Mouse (Mus musculus) lung, embryonic 14.5 days (tissue): Measurements from ENCODE around the gene Casp3. TPM values are rescaled to one million over a fixed set of nuclear protein-coding genes. Genes with fewer than 3 reads are reported as not detected.

Experiments used
- ATAC-seq: fragments of 200-750 bp; cut with Nextera tagmentation; 2 replicates; pipeline ENCODE4 v1.8.0; 2017; ENCODE audit warnings: mild to moderate bottlenecking, moderate TSS enrichment, moderate library complexity; ENCODE audit not compliant: insufficient read depth
- DNase-seq: peaks from one replicate; pipeline ENCODE4 v3.0.0-alpha.2; 2015
- H3K27ac ChIP-seq: fragments of 300-500 bp; sonication (generic); 2 replicates; pipeline ENCODE4 v1.5.1; 2014; ENCODE audit warnings: low read depth, mild to moderate bottlenecking, moderate library complexity
- H3K27me3 ChIP-seq: fragments of 300-500 bp; sonication (generic); 2 replicates; pipeline ENCODE4 v1.6.1; 2014; ENCODE audit warnings: low read length, control low read depth; ENCODE audit not compliant: insufficient read depth
- H3K36me3 ChIP-seq: fragments of 300-500 bp; sonication (generic); 2 replicates; pipeline ENCODE4 v1.6.1; 2014; ENCODE audit warnings: control low read depth; ENCODE audit not compliant: insufficient read depth
- H3K4me1 ChIP-seq: fragments of 300-500 bp; sonication (generic); 2 replicates; pipeline ENCODE4 v1.6.1; 2014; ENCODE audit warnings: antibody characterized with exemption, control low read depth; ENCODE audit not compliant: insufficient read depth
- H3K4me2 ChIP-seq: fragments of 300-500 bp; sonication (generic); 2 replicates; pipeline ENCODE4 v1.6.1; 2014; ENCODE audit warnings: mild to moderate bottlenecking
- H3K4me3 ChIP-seq: fragments of 300-500 bp; sonication (generic); 2 replicates; pipeline ENCODE4 v1.5.1; 2014; ENCODE audit warnings: low read depth, low read length
- H3K9ac ChIP-seq: fragments of 300-500 bp; sonication (generic); 2 replicates; pipeline ENCODE4 v1.6.1; 2014
- H3K9me3 ChIP-seq: fragments of 300-500 bp; sonication (generic); 2 replicates; pipeline ENCODE4 v1.6.1; 2016; ENCODE audit warnings: low read depth, low read length, control low read depth
- CTCF ChIP-seq: IDR thresholded peaks from 2 replicates; pipeline ENCODE4 v1.5.1; 2016; ENCODE audit warnings: antibody characterized with exemption, low read depth
- WGBS: fragments of 180-500 bp; shearing (Covaris S2); extraction: QIAGEN DNeasy Blood & Tissue Kit; methylation state at CpG from one replicate; pipeline ENCODE4 v1.1.7; 2014; 5-methylcytosine and 5-hydroxymethylcytosine counted together
- polyA plus RNA-seq: library from polyadenylated mRNA; unstranded; fragments of >200 nt; fragmentation: Nextera tagmentation; extraction: Ambion mirVana; gene quantifications from 2 replicates; pipeline ENCODE4 v1.2.1, GENCODE M21; 2014

Gene Casp3
- polyA plus RNA-seq = 84.1 and 86.7 TPM in 2 replicates

DNA sequence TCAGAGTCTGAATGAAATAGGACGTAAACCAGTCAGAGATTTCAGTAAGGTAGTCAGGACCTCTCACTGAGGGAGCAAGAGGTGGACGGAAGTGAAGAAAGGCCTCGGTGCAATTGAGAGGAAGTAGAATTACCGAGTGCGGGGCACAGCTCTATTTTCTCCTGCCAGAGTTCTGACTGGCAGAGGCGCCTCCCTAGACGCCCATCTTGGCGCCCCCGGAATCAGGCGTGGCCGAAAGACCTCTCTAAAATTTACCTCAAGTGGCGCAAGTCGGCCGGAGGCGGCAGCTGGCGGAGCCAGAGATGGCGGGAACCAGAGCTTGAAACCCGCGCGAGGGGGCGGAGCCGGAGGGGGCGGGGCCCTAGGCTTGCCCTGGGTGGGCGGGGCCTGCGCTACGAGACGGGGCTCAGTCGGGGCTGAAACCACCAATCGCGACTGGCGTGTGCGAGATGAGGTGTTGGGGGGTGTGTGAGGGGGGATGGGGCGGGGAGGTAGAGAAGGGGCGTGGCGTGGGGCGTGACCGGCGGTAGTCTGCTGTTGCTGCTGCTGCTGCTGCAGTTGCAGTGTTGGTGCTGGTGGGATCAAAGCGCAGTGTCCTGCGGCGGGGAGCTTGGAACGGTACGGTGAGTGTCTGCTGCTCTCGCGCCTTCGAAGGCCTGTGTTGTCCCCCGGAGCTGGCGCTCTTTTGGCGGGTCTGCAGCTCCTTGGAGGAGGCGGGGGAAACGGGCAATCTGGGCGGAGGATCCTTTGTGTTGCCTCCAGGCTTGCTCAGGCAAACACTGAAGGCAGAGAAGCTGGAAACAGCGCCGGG is at the start of gene Casp3, which contains the start of gene Primpol:
Gene Casp3, plus strand, starts transcription at position 413 of the 811 bp plus-strand sequence.
Gene Primpol, minus strand, starts transcription at position 334 of the 811 bp plus-strand sequence.
- no peak; the same call in 1 of the 2 replicates for TF ChIP-seq CTCF

DNA sequence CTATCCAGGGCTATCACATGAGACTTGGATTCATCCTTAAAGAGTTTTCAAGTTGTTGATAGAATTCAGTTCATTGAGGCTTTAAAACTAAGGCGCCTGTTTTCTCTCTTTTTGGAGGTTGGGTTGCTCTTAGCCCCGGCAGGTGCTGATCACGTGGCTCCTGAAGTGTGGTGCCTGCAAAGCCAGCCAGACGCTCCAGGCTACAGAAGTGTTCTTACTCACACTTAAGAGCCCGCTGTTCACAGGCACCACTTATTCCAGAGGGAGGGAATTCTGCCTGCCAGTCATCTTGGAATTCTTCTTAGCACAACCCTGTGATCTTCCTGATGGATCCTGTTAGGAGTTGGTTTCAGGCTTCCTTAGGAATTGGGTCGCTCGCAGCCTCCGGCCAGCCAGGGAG is 49.1 kb upstream of the Casp3 start:
- TF ChIP-seq CTCF = no peak
- Histone ChIP-seq H3K27ac (peak overlapping the region; percentile 58), H3K4me1 (no peaks in the 10 kb centered on the region; the same call in 1 of the 2 replicates), H3K36me3 (peaks cover 24% of the 10 kb centered on the region), H3K9ac (no peak overlapping the region), H3K4me3 (no peak overlapping the region), H3K9me3 (no peaks in the 10 kb centered on the region), H3K4me2 (no peak overlapping the region), H3K27me3 (no peaks in the 10 kb centered on the region)
- 66% methylated on average over 8 of the region's 8 CpGs for WGBS
- ATAC-seq = peak; percentile 60; the same call in 1 of the 2 replicates
- DNase-seq = peak; percentile 61

More for the DNA sequence above, at the start of gene Casp3, which contains the start of gene Primpol:
- Histone ChIP-seq H3K27me3 (no peaks in the 10 kb centered on the region), H3K4me1 (peaks cover 7% of the 10 kb centered on the region; the same call in 1 of the 2 replicates), H3K36me3 (no peaks in the 10 kb centered on the region), H3K9ac (peak within 1 kb of the TSS; percentile 83), H3K4me3 (peak within 1 kb of the TSS; percentile 76), H3K27ac (peak within 1 kb of the TSS; percentile 94), H3K9me3 (no peaks in the 10 kb centered on the region), H3K4me2 (peak within 1 kb of the TSS; percentile 98)
- DNase-seq = peak; percentile 97
- peak; percentile 95 for ATAC-seq
- WGBS = under 1% methylated on average over 54 of the region's 54 CpGs

DNA sequence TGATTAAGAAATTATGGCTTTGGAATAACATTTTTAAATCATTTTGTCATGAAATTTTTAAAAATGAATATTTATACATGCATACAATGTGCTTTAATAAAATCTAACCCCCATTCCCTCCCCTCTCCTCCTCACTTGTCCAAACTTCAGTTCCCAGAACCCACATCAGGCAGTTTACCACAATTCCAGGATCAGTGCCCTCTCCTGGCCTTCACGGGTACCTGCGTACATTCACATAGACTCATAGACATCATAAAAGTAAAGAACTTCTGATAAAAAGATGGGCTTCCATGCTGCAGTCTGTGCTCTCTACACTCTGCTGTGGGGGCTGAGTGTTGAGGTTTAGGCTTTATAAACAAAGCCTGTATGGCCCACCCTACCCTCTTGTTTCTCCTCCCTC is 48.1 kb upstream of the Casp3 start:
- H3K4me1 ChIP-seq = no peaks in the 10 kb centered on the region; the same call in 1 of the 2 replicates
- H3K4me2 ChIP-seq = no peak overlapping the region
- no peak overlapping the region for H3K4me3 ChIP-seq
- no peak overlapping the region for H3K27ac ChIP-seq
- 78% methylated on average over 2 of the region's 2 CpGs for WGBS
- no peak overlapping the region for H3K9ac ChIP-seq
- ATAC-seq (no peak), DNase-seq (peak; percentile 26)
- no peaks in the 10 kb centered on the region for H3K9me3 ChIP-seq
- TF ChIP-seq CTCF = peak; percentile 49
- H3K36me3 ChIP-seq = peaks cover 33% of the 10 kb centered on the region
- H3K27me3 ChIP-seq = no peaks in the 10 kb centered on the region

DNA sequence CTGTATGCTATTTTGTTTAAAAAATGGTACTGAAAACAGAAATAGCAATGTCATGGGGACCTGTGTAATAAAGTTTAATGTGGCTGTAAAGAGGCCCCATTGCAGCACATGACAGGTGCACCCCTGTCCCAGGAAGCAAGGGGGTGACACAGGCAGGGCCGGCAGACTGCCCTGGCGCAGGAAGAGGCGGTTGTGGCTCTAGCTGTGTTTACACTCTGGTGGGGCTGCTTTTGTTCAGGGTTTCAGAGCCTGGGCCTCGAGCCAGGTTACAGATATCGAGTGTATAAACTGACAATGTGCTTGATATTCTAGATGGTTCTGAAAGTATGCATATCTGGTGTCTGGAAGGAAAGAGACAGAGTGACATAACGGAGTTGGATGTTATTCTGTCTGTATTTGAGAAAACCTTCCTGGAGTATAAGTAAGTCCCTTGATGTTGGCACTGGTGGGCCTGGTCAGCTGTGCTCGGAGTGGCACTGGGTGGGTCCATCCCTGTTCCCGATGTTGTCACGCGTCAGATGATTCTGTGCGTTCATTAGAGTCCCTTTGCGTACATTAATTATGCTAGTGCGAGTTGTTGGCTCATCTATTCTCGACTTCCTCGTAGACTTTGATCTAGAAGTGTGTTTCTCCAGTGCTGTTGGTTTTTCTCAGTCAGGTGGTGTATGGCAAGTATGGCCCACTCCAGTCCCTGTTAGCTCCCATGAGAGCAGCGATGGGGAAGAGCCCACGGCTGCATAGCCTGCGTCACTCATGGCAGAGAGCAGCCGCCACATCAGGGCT is 47.2 kb upstream of the Casp3 start:
- no peak overlapping the region for H3K9ac ChIP-seq
- ATAC-seq (peak; percentile 48), DNase-seq (peak; percentile 69)
- H3K27ac ChIP-seq = no peak overlapping the region
- TF ChIP-seq CTCF = no peak
- no peak overlapping the region for H3K4me2 ChIP-seq
- H3K27me3 ChIP-seq = no peaks in the 10 kb centered on the region
- no peaks in the 10 kb centered on the region for H3K9me3 ChIP-seq
- no peak overlapping the region for H3K4me3 ChIP-seq
- H3K36me3 ChIP-seq = peaks cover 37% of the 10 kb centered on the region
- no peaks in the 10 kb centered on the region; the same call in 1 of the 2 replicates for H3K4me1 ChIP-seq
- WGBS = 69% methylated on average over 19 of the region's 19 CpGs

DNA sequence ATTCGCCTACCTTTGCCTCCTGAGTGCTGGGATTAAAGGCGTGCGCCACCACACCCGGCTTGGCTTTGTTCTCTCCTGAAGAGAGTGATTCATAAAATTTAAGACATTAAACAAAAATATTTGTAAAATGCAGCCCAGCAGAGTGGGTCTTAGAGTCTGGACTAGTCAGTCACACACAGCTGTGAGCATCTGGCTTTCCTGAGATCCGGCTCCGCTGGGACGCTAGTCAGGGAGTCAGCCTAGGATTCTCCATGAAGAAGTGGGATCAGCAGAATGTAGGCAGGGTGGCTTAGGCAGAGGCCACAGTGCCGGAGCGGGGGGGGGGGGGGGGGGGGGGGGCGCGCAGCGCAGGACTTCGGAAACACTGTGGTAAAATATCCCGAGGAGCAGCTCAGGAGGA is 46.4 kb upstream of the Casp3 start:
- no peak overlapping the region for H3K4me2 ChIP-seq
- TF ChIP-seq CTCF = no peak
- no peak overlapping the region for H3K4me3 ChIP-seq
- H3K9me3 ChIP-seq = no peaks in the 10 kb centered on the region
- no peaks in the 10 kb centered on the region for H3K27me3 ChIP-seq
- H3K9ac ChIP-seq = no peak overlapping the region
- no peaks in the 10 kb centered on the region; the same call in 1 of the 2 replicates for H3K4me1 ChIP-seq
- WGBS = 78% methylated on average over 11 of the region's 14 CpGs
- peaks cover 42% of the 10 kb centered on the region for H3K36me3 ChIP-seq
- ATAC-seq (peak; percentile 33; the same call in 1 of the 2 replicates), DNase-seq (peak; percentile 43)
- no peak overlapping the region for H3K27ac ChIP-seq

DNA sequence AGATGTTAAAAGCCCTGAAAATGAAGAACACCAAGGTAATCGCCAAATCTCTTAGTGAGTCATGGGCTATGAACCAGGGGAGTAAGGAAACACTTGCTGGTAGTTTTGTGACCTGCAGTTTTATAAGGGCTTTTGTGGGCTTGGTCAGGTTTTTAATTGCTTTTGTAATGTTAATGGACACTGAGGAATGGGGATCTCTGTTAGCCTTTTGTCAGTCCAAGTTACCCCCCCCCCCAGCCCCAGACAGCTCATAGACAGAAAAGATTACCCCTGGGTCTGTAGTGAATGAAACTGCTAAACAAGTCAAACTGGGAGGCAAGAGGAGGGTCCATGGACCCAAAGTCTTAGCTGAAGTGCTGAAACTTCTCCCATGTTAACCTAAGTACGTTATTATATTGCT is 43.6 kb upstream of the Casp3 start:
- Histone ChIP-seq H3K4me3 (no peak overlapping the region), H3K9ac (no peak overlapping the region), H3K27me3 (no peaks in the 10 kb centered on the region), H3K27ac (no peak overlapping the region), H3K4me1 (no peaks in the 10 kb centered on the region; the same call in 1 of the 2 replicates), H3K9me3 (no peaks in the 10 kb centered on the region), H3K4me2 (no peak overlapping the region), H3K36me3 (peaks cover 61% of the 10 kb centered on the region)
- no peak for DNase-seq
- ATAC-seq = no peak
- 87% methylated on average over 2 of the region's 2 CpGs for WGBS
- TF ChIP-seq CTCF = no peak
